Mouse (Mus musculus) small intestine, adult 2 months (tissue): ENCODE measurements around the gene Zfhx3. TPM values are rescaled to one million over a fixed set of nuclear protein-coding genes. Genes with fewer than 3 reads are reported as not detected.

Experiments used
- H3K27ac ChIP-seq: fragments of 200-500 bp; 2 replicates; pipeline ENCODE4 v1.5.1; 2012; ENCODE audit warnings: low read depth, low read length, control low read depth, inconsistent platforms; ENCODE audit not compliant: insufficient read depth
- H3K27me3 ChIP-seq: fragments of 200-500 bp; 2 replicates; pipeline ENCODE4 v1.6.1; 2012; ENCODE audit warnings: mild to moderate bottlenecking, moderate library complexity, low read length, inconsistent platforms; ENCODE audit not compliant: control insufficient read depth, insufficient read depth
- H3K36me3 ChIP-seq: fragments of 200-500 bp; 2 replicates; pipeline ENCODE4 v1.6.1; 2012; ENCODE audit warnings: mild to moderate bottlenecking, low read length, control low read depth, inconsistent platforms; ENCODE audit not compliant: control insufficient read depth, insufficient read depth
- H3K4me1 ChIP-seq: fragments of 200-500 bp; 2 replicates; pipeline ENCODE4 v1.6.1; 2012; ENCODE audit warnings: low read length, inconsistent platforms, mixed read lengths; ENCODE audit not compliant: control insufficient read depth, insufficient read depth, insufficient read length
- H3K4me3 ChIP-seq: fragments of 200-500 bp; 2 replicates; pipeline ENCODE4 v1.5.1; 2012; ENCODE audit warnings: low read depth, mild to moderate bottlenecking, control low read depth, inconsistent platforms, low read length, moderate library complexity
- CTCF ChIP-seq: fragments of 200-500 bp; IDR thresholded peaks from 2 replicates; pipeline ENCODE4 v1.5.1; 2012; ENCODE audit warnings: low read depth, mild to moderate bottlenecking, control low read depth, inconsistent platforms, low read length, moderate library complexity, mixed read lengths; ENCODE audit not compliant: insufficient replicate concordance, insufficient read length; ENCODE audit errors: extremely low read depth
- POLR2A ChIP-seq: fragments of 200-500 bp; IDR thresholded peaks from 2 replicates; pipeline ENCODE4 v1.6.1; 2012; ENCODE audit warnings: low read depth, mild to moderate bottlenecking, control low read depth, inconsistent platforms, low read length, moderate library complexity
- WGBS: fragments of 180-500 bp; shearing (Covaris S2); methylation state at CpG from one replicate; pipeline ENCODE4 v1.1.7; 2018; 5-methylcytosine and 5-hydroxymethylcytosine counted together
- polyA plus RNA-seq: library from polyadenylated mRNA; depleted of rRNA; stranded (reverse); fragments of >200 nt; gene quantifications from 2 replicates; pipeline ENCODE4 v1.2.3, GENCODE M21; 2012

Gene Zfhx3
- polyA plus RNA-seq, 1 experiment, result 2.0 TPM

DNA sequence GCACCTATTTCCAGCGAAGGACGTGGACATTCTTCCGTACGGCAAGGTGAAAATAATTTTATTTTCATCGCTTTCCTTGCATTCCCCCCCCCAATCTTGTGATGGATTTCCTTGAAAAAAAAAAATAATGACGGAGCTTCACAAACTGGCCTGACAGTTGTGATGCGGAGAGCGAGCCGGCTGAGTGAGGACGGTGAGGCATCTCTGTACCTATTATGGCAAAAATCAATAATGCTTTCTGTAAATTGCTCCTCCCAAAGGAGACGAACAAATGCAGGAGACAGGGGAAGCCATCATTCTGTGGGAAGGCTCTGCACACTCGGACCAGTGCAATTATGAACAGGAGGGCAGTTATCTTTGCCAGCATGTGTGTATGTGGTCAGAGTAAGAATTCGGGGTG, 156.2 kb downstream of the Zfhx3 start:
- TF ChIP-seq CTCF (no peak), POLR2A (no peak)
- no peak overlapping the region for H3K27ac ChIP-seq
- WGBS, result 73% methylated on average over 13 of the region's 13 CpGs
- no peaks in the 10 kb centered on the region for H3K36me3 ChIP-seq
- H3K27me3 ChIP-seq, result no peaks in the 10 kb centered on the region; the same call in 1 of the 2 replicates
- no peaks in the 10 kb centered on the region for H3K4me1 ChIP-seq
- H3K4me3 ChIP-seq, result no peak overlapping the region

DNA sequence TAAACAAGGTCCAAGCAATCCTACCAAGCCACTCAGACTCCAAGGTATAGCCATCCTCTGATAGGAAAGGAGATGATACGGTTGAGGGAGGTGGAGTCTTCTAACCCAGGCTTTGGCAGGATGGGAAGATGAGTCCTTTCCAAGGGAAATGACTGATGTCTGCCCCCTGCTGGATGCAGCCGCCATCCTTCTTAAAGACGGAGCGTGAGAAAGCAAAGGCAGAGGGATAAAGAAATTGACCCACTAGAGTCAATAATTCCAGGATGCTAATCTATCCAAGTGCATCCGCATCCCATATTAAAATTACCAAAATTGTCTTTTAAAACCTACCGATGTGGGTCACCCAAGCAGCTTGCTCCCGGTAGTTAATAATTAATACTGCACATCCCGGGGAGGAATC, 158.7 kb downstream of the Zfhx3 start:
- no peaks in the 10 kb centered on the region for H3K4me1 ChIP-seq
- H3K36me3 ChIP-seq, result no peaks in the 10 kb centered on the region
- no peak overlapping the region for H3K27ac ChIP-seq
- TF ChIP-seq POLR2A (no peak), CTCF (no peak)
- WGBS, result 56% methylated on average over 8 of the region's 8 CpGs
- H3K4me3 ChIP-seq, result no peak overlapping the region
- H3K27me3 ChIP-seq, result no peaks in the 10 kb centered on the region; the same call in 1 of the 2 replicates

DNA sequence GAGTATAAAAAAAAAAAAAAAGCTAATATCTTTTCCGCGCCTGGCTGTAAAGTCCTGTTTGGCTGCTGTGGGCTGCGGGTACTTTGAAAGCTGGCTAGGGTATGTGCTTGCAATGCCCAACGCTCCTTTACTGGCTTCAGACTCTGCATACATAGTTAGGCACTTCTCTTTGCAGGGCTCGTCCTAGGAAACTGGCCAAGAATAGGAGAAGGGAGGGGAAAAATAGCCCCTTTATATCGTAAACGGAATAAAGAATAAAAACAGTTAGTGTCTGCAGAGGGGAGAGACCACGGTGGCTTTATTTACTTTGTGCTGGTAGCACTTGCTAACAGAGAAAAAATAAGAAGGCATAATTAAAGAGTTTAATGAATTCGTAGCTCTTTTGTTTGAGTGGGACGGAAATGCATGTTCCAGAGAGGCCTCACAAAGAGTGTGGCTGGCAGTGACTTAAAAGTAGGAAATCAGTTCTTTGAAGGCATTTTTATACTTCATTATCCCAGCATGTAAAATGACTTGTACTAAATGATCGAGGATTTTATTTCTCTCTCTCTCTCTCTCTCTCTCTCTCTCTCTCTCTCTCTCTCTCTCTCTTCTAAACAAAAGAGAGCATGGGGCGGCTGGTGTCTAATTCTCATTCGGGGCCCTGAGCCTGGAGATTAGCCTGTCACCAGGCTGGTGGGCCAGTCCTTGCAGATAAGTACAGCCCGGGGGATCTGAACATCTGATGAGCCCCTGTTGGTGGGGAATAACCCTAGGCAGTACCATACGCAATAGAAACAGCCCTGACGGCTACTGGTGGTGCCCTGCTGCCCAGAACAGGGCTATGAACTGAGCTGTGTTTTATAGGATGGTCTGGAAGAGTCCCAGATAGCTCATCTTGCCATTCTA, 159.8 kb downstream of the Zfhx3 start:
- TF ChIP-seq POLR2A (no peak), CTCF (no peak)
- Histone ChIP-seq H3K4me3 (no peak overlapping the region), H3K27me3 (no peaks in the 10 kb centered on the region; the same call in 1 of the 2 replicates), H3K27ac (no peak overlapping the region), H3K4me1 (no peaks in the 10 kb centered on the region), H3K36me3 (no peaks in the 10 kb centered on the region)
- 61% methylated on average over 16 of the region's 16 CpGs for WGBS

DNA sequence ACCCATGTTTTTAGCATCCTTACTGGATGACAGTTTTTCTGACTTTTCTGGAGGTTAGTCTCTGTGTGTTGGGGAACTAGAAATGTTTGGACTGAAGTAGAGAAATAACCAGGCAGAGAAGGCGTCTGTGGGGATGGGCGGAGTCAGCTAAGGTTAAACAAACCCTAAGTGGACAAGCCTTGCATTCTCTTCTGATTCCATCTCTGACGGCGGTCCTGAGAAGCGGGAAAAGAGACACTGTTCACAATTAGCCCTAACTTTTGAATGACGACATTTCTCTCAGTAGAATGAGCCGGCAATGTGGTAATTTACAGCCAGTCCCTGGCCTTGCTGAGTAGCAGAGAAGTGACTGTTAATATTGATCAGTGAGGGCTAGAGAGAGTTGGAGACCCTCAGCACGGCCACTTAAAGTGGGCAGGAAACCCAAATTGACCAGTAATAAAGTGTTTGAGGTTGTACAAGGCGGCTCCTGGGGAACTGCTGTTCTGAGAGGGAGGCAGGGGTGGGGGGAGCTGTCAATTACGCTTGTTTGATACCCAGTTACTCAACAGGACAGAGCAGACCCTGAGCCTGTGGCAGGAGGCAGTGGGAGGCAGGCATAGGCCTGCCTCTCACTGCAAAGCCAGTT, 162.1 kb downstream of the Zfhx3 start:
- Histone ChIP-seq H3K4me1 (no peaks in the 10 kb centered on the region), H3K27ac (no peak overlapping the region), H3K36me3 (no peaks in the 10 kb centered on the region), H3K4me3 (no peak overlapping the region), H3K27me3 (no peaks in the 10 kb centered on the region)
- WGBS, result 20% methylated on average over 10 of the region's 10 CpGs
- no peak for TF ChIP-seq POLR2A
- no peak for TF ChIP-seq CTCF

DNA sequence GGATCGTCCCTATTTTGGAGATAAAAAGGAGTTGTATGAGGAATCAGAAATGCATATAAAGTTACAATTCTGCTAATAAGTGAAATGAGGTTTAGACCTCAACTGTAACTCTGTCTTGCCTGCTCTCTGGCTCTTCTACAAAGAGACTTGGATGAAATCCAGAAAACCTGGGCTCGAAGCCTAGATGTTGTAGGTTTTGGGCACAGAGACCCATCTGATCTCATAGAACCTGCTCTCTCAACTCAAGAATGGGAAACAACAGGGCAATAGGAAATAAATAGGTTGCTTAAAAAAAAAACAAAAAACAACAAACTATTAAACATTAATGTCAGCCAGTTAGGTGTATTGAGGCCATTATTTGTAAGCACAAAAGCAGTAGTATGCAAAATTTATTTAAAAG, 182.6 kb downstream of the Zfhx3 start:
- WGBS, result 76% methylated on average over 2 of the region's 2 CpGs
- Histone ChIP-seq H3K4me3 (no peak overlapping the region), H3K4me1 (no peaks in the 10 kb centered on the region), H3K27me3 (no peaks in the 10 kb centered on the region), H3K36me3 (no peaks in the 10 kb centered on the region), H3K27ac (no peak overlapping the region)
- no peak for TF ChIP-seq CTCF
- no peak for TF ChIP-seq POLR2A

DNA sequence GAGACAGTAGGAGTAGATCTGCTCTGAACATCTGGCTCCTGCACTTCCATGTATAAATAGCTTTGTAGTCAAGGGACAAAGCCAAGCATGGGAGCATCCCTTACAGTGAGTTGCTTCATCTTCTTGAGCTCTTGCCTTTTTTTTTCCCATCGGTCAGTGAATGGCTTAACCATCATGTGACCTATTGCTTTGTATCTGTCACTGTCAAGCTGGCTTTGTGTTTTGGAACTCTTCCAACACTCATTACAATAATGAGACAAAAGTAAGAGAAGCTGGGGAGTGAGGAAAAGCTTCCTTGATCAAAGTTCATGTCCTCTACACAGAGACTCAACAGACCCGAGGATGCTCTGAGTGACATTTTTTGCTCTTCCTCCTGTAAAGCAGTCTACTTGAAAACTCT, 183.0 kb downstream of the Zfhx3 start:
- H3K4me1 ChIP-seq, result no peaks in the 10 kb centered on the region
- no peaks in the 10 kb centered on the region for H3K27me3 ChIP-seq
- H3K36me3 ChIP-seq, result no peaks in the 10 kb centered on the region
- no peak overlapping the region for H3K27ac ChIP-seq
- no peak overlapping the region for H3K4me3 ChIP-seq
- TF ChIP-seq POLR2A (no peak), CTCF (no peak)
- WGBS, result 66% methylated on average over 2 of the region's 2 CpGs

DNA sequence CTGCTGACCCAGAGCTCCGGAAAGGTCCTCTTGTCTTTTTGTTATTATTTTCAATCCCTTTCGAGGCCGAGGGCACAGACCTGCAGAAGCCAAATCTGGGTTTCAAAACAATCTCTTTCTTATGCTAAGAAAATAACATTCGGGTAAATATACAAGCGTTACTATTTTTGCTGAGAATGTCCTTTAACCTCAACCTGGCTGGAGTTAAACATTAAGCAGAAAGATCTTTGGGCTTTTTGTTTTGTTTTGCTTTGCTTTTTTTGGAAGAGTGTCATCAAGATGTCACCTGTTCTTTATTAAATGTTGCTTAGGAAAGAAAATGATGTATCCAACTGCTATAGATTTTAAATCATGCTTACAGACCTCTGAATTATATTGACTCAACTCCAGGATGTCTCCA, 204.1 kb downstream of the Zfhx3 start:
- WGBS, result 60% methylated on average over 5 of the region's 5 CpGs
- no peak for TF ChIP-seq POLR2A
- no peak for TF ChIP-seq CTCF
- Histone ChIP-seq H3K4me1 (no peaks in the 10 kb centered on the region), H3K27ac (no peak overlapping the region), H3K27me3 (no peaks in the 10 kb centered on the region), H3K4me3 (no peak overlapping the region), H3K36me3 (no peaks in the 10 kb centered on the region)

DNA sequence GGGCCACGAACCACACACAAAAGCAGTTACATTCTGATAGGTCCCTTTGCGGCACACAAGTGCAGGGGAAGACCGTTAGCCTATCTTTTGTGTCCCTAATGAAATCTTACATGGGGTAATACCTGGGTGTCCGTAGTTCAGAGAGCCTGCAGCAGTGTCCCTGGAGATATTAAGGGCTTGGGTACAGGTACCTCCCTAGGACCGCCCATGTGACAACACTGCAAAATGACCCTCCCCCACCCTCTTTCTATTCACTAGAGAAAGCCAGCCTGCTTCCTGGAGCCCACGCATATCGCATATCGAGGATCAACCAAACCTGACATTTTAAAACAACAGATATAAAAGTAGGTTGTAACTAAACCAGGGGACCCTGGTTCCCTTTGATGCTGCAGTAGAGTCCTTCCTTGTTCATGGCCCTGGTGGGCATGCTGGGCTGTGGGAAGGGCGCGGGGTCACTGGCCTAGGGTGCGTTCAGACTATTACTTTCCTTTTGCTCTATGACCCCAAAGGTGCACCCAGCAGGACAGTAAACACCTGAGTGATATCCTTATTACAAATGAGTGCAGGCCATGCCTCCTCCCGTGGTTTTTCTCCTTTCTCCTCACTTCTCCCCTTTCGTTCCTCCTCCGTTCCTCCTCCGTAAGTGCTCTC, 206.3 kb downstream of the Zfhx3 start:
- Histone ChIP-seq H3K36me3 (no peaks in the 10 kb centered on the region), H3K27me3 (no peaks in the 10 kb centered on the region), H3K4me1 (no peaks in the 10 kb centered on the region), H3K4me3 (no peak overlapping the region), H3K27ac (no peak overlapping the region)
- TF ChIP-seq CTCF (no peak), POLR2A (no peak)
- 61% methylated on average over 15 of the region's 15 CpGs for WGBS
